Mouse (Mus musculus) right cerebral cortex, postnatal 36 days (tissue): ENCODE measurements around the gene Cx3cl1.
A peak's percentile ranks its signal among the peaks of the same experiment; 100 is the strongest.

ENCODE experiments used
- DNase-seq, 2 experiments: peaks; one replicate each; pipeline ENCODE4 v3.0.0; 2022; ENCODE audit warnings: low spot score in 2 of 2, mixed read lengths in 1 of 2

Cx3cl1 gene

GRCm38 (mm10) chr8:94801293-94802095 lies 29.7 kb downstream of the Cx3cl1 start:
- DNase-seq = peak; percentile 65 to 83

- DNase-seq = no peak
Measured at GRCm38 (mm10) chr8:94802375-94802774, 30.6 kb downstream of the Cx3cl1 start.

GRCm38 (mm10) chr8:94803551-94803950 lies 31.7 kb downstream of the Cx3cl1 start:
- DNase-seq = peak in 1 of 2 experiments; percentile 71

- DNase-seq = no peak
Measured at GRCm38 (mm10) chr8:94804546-94805340, 32.9 kb downstream of the Cx3cl1 start.

- DNase-seq = no peak
Measured at GRCm38 (mm10) chr8:94805811-94806210, 34.0 kb downstream of the Cx3cl1 start.

- no peak for DNase-seq
Measured at GRCm38 (mm10) chr8:94807506-94807905, 35.7 kb downstream of the Cx3cl1 start.

- DNase-seq = no peak
Measured at GRCm38 (mm10) chr8:94808372-94808771, 36.6 kb downstream of the Cx3cl1 start.

GRCm38 (mm10) chr8:94810153-94810552 lies 38.3 kb downstream of the Cx3cl1 start, which contains the start of gene Ccl17:
Ccl17 (plus strand) TSS chr8:94810453.
- no peak for DNase-seq

GRCm38 (mm10) chr8:94810855-94811254 lies 39.0 kb downstream of the Cx3cl1 start:
- no peak for DNase-seq

GRCm38 (mm10) chr8:94811654-94812053 lies 39.8 kb downstream of the Cx3cl1 start:
- DNase-seq = no peak

GRCm38 (mm10) chr8:94812645-94813098 lies 40.9 kb downstream of the Cx3cl1 start:
- DNase-seq = peak; percentile 83 to 86

- no peak for DNase-seq
Measured at GRCm38 (mm10) chr8:94814556-94814955, 42.7 kb downstream of the Cx3cl1 start.

GRCm38 (mm10) chr8:94817933-94818332 lies 46.1 kb downstream of the Cx3cl1 start:
- DNase-seq = no peak

GRCm38 (mm10) chr8:94819671-94820179 lies 47.9 kb downstream of the Cx3cl1 start:
- no peak for DNase-seq

- DNase-seq = no peak
Measured at GRCm38 (mm10) chr8:94820553-94820952, 48.7 kb downstream of the Cx3cl1 start.

GRCm38 (mm10) chr8:94821381-94821780 lies 49.6 kb downstream of the Cx3cl1 start:
- DNase-seq = no peak

- no peak for DNase-seq
Measured at GRCm38 (mm10) chr8:94822637-94823560, 51.1 kb downstream of the Cx3cl1 start.

GRCm38 (mm10) chr8:94825170-94825569 lies 53.4 kb downstream of the Cx3cl1 start:
- DNase-seq = no peak

GRCm38 (mm10) chr8:94826210-94826609 lies 54.4 kb downstream of the Cx3cl1 start:
- DNase-seq = no peak

GRCm38 (mm10) chr8:94828284-94828683 lies 56.5 kb downstream of the Cx3cl1 start:
- DNase-seq = no peak
